In genomic region chr3:51583574-51584391, GRCm38 (mm10) we compare ENCODE assay signal across 9 mouse cellular contexts. TPM values are rescaled to one million over a fixed set of nuclear protein-coding genes. Genes with fewer than 3 reads are reported as not detected.
DNase-seq lines count a peak whose midpoint lies in the region; ATAC-seq lines count a peak whose summit lies in the region.
"Had no signal": no experiment of that assay in that cellular context is flagged by ENCODE, and none has a peak within 500 bp of the region (broad histone marks: within the 10 kb centered on the region; RNA-seq: fewer than 3 reads in every experiment).

No protein-coding gene starts in this region.

- no peaks in the 10 kb centered on the region for H3K36me3 ChIP-seq in midbrain, embryonic 10.5 days

- 37% methylated on average over 18 of the region's 18 CpGs for WGBS in midbrain, embryonic 10.5 days

- H3K4me1 ChIP-seq in midbrain, embryonic 10.5 days = peaks cover 10% of the 10 kb centered on the region; the same call in 1 of the 2 replicates

- H3K27me3 ChIP-seq in midbrain, embryonic 10.5 days (ENCODE audit: low read depth, poor library complexity, severe bottlenecking) = peaks cover 12% of the 10 kb centered on the region; the same call in 1 of the 2 replicates

- ATAC-seq in erythroblast, adult 5-6 weeks (replicated peaks; ENCODE audit: low FRiP score, poor library complexity, severe bottlenecking) = no peak

- no peak overlapping the region for H3K4me3 ChIP-seq in midbrain, embryonic 10.5 days

- peak; percentile 78 for DNase-seq in ZHBTc4 (ENCODE audit: low read depth, low spot score)
- DNase-seq in cerebellum, postnatal 36 days = peak; percentile 79 to 87
- DNase-seq in gastrocnemius, postnatal 10 days = peak; percentile 83
- peak; percentile 83 for DNase-seq in induced T-regulatory cell, adult 2 months (ENCODE audit: low read depth)
- DNase-seq in left cerebral cortex, adult 18-20 months (ENCODE audit: low spot score in 2 of 2) = peak; percentile 78 to 93
- peak; percentile 78 for DNase-seq in midbrain, embryonic 10.5 days (ENCODE audit: low spot score)
- peak; percentile 90 for DNase-seq in right cerebral cortex, postnatal 4 days

- no peaks in the 10 kb centered on the region for H3K9me3 ChIP-seq in midbrain, embryonic 10.5 days (replicated peaks)

- H3K27ac ChIP-seq in midbrain, embryonic 10.5 days (replicated peaks) = peak overlapping the region; percentile 61; the same call in 1 of the 2 replicates
- H3K27ac ChIP-seq: macrophage had no signal

RNA-seq across cellular contexts. Expression of gene Setd7, which starts 23.1 kb away (rescaled TPM):
- total RNA-seq in gastrocnemius, postnatal 10 days (2021) = 100 to 1,000 TPM; 102 to 121 TPM
- total RNA-seq in left cerebral cortex, adult 18-20 months (2021) = 100 to 1,000 TPM; 125 to 129 TPM
- polyA plus RNA-seq in midbrain, embryonic 10.5 days (2016; fragmentation: Nextera tagmentation; extraction: Ambion mirVana) = 2.8 TPM in 2 replicates
- total RNA-seq in erythroblast, adult 5-6 weeks (2015; ENCODE audit: low replicate concordance) = 7.5 and 9.8 TPM in 2 replicates
- total RNA-seq in erythroblast, adult 5-6 weeks (2017; ENCODE audit: low replicate concordance) = 4.3 and 7.7 TPM in 2 replicates

Comparison
In these comparisons a context has a peak if more than half of its experiments do, and no peak if none do; other contexts are left out.
1. RNA of gene Setd7, which starts 23.1 kb away (total RNA-seq): 125 to 129 TPM in left cerebral cortex, adult 18-20 months and 102 to 121 TPM in gastrocnemius, postnatal 10 days; 4.3 to 9.8 TPM in erythroblast, adult 5-6 weeks; every median in the first group is over 4 times any median in the second.
2. Peak in every context shown above with its lines, with median percentiles within 50 percentile points of each other: DNase-seq.